Mouse (Mus musculus) kidney, adult 2 months (tissue): Measurements from ENCODE around the gene Ift57. TPM values are rescaled to one million over a fixed set of nuclear protein-coding genes. Genes with fewer than 3 reads are reported as not detected.
A peak's percentile ranks its signal among the peaks of the same experiment; 100 is the strongest.

Experiments
- DNase-seq: peaks from one replicate; pipeline ENCODE4 v3.0.0; 2021
- H3K27ac ChIP-seq: fragments of 200-500 bp; 2 replicates; pipeline ENCODE4 v1.5.1; 2012; ENCODE audit warnings: low read depth, low read length, control low read depth, inconsistent platforms; ENCODE audit not compliant: insufficient read depth
- H3K27me3 ChIP-seq: fragments of 200-500 bp; replicated peaks from 2 replicates; pipeline ENCODE4 v1.6.1; 2012; ENCODE audit warnings: mild to moderate bottlenecking, moderate library complexity, low read length, inconsistent platforms; ENCODE audit not compliant: control insufficient read depth, insufficient read depth
- H3K36me3 ChIP-seq: fragments of 200-500 bp; 2 replicates; pipeline ENCODE4 v1.6.1; 2012; ENCODE audit warnings: mild to moderate bottlenecking, moderate library complexity, low read length, inconsistent platforms; ENCODE audit not compliant: control insufficient read depth, insufficient read depth
- H3K4me1 ChIP-seq: fragments of 200-500 bp; 2 replicates; pipeline ENCODE4 v1.6.1; 2011; ENCODE audit warnings: low read length; ENCODE audit not compliant: control insufficient read depth, insufficient read depth
- H3K4me3 ChIP-seq: fragments of 200-500 bp; 2 replicates; pipeline ENCODE4 v1.5.1; 2011; ENCODE audit warnings: mild to moderate bottlenecking, low read depth, low read length, control low read depth; ENCODE audit not compliant: insufficient read depth
- CTCF ChIP-seq: fragments of 200-500 bp; conservative IDR thresholded peaks from 2 replicates; pipeline ENCODE4 v1.5.1; 2011; ENCODE audit warnings: low read depth, mild to moderate bottlenecking, control low read depth, low read length, moderate library complexity, mixed read lengths; ENCODE audit not compliant: insufficient read depth, insufficient read length
- POLR2A ChIP-seq: fragments of 200-500 bp; IDR thresholded peaks from one replicate; pipeline ENCODE4 v1.6.1; 2011; ENCODE audit warnings: low read depth, low read length, control low read depth
- WGBS: fragments of 180-500 bp; shearing (Covaris S2); methylation state at CpG from one replicate; pipeline ENCODE4 v1.1.7; 2018; 5-methylcytosine and 5-hydroxymethylcytosine counted together
- polyA plus RNA-seq: library from polyadenylated mRNA; depleted of rRNA; stranded (reverse); fragments of >200 nt; gene quantifications from 2 replicates; pipeline ENCODE4 v1.2.3, GENCODE M21; 2012; rRNA removed

The Ift57 gene
- polyA plus RNA-seq, 1 experiment: 11.7 TPM

- Histone ChIP-seq H3K36me3 (no peaks in the 10 kb centered on the region), H3K27me3 (no peaks in the 10 kb centered on the region), H3K4me3 (no peak overlapping the region), H3K27ac (no peak overlapping the region), H3K4me1 (peaks cover 4% of the 10 kb centered on the region; the same call in 1 of the 2 replicates)
- DNase-seq: peak; percentile 3
- TF ChIP-seq POLR2A (no peak), CTCF (no peak)
- WGBS: 38% methylated on average over 4 of the region's 4 CpGs
These were observed 115.4 kb downstream of the Ift57 start for GRCm38 (mm10) chr16:49814419-49814818.

Other genes starting within 250 kb of the Ift57 start
- gene Cd47, start 101.3 kb downstream of the Ift57 start, polyA plus RNA-seq: 28.8 and 36.5 TPM in 2 replicates